Mouse (Mus musculus) R1 (cell line): ENCODE results near the gene Ccm2l.
A peak's percentile ranks its signal among the peaks of the same experiment; 100 is the strongest.

Source experiments
- DNase-seq: peaks from one replicate; pipeline ENCODE4 v3.0.0-alpha.2; 2018; ENCODE audit warnings: low read depth, low spot score

Gene Ccm2l

GRCm38 (mm10) chr2:153089316-153089715 lies 23.6 kb downstream of the Ccm2l start:
- no peak for DNase-seq

GRCm38 (mm10) chr2:153090551-153091165 lies 24.9 kb downstream of the Ccm2l start:
- DNase-seq = peak; percentile 28

- DNase-seq = peak; percentile 97
Observed at GRCm38 (mm10) chr2:153107046-153107766, 41.5 kb downstream of the Ccm2l start.

DNA sequence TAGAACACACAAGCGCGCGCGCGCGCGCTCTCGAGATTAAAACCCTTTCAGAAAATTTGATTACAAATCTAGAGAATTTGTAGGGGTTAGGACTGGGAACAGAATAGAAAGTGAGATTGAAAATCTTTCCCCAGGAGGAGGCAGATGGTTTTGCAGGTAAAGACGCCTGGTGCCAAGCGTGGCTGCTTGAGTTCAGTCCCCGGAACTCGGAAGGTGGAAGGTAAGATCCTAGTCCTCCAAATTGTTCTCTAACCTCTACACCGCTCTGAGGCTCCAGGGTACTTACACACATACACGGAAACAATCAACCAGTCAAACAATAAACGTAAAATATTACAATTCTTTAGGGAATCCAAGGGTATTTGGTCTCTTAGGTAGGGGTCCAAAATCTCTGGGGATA lies 42.0 kb downstream of the Ccm2l start:
- DNase-seq = no peak

DNA sequence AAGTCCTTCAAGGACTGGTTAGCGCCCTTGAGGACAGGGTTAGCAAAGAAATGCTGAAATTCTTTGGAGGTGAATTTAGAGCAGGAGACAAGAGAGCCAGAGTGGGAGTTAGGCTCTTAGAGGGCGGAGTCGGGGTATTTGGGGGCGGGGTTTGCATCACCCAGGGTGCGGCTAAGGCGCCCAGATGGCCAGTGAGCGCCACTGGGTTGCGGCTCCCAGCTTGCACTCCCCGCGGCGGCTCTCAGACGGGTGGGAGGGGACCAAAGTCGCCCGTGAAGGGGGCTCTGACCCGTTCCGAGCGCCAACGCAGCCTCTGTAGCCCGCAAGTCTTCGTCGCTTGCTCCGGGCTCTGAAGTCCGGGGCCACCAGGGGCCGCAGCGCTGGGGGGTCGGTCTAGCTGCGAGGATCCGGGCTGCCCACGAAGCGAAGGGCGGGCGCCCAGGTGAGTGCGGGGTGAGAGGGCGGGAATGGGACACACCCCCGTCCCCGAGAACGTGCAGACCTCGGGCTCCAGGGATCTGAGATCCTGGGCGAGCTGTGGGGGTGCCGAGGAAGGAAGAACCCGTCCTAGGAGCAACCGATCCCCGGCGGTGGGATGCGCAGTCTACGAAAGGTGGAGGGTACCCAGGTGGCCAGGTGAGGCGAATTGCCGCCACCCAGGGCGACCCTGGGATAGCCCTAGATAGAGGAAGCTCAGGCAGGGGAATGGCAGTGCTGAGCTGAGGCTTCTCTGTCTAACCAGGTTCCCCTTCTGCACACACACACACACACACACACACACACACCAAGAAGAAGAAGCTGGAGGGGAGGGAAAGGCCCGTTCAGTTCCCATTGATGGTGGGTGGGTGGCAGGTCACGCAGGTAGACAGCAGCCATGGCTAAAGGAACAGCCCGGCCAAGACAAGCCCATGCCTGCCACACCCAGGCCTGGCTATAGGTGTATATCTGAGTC lies 42.8 kb downstream of the Ccm2l start, which contains the start of gene Hck:
Hck (plus strand) TSS at position 156 of the 952 bp plus-strand sequence.
- DNase-seq = peak; percentile 88

DNA sequence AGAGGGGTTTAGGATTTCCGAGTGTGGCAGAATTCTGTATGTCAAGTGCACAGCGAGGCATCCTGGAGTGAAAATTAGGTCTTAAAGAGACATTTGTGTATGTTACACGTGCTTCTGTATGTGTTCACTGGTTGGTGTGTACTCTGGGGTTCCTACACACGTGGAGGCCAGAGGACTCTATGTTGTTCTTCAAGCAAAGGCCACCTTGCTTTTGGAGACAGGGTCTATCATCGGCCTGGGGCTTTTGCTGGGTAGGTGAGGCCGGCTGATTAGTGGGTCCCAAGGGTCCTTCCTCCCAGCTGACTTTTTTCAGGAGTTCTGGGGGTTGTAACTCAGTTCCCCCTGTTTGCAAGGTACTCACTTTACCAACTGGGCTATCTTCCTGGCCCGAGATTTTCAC lies 43.8 kb downstream of the Ccm2l start:
- no peak for DNase-seq

DNA sequence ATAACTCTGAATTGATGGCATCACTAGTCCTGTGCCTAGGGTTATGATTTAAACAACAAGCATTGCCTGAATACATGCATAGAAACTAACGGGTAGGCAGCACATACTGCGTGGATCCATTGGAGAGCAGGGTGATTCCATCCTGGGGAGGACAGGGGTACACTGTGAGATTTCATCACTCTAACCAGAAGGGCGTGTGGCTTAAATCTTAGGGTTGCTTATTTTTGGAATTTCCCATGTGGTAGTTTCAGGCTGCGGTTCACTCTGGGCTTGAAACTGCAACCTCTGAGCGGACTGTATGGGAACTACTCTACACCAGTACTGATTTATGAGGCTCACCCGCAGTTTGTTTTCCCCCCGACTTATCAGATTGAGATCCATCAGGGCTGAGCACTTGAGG lies 45.5 kb downstream of the Ccm2l start:
- DNase-seq = no peak

- no peak for DNase-seq
Observed at GRCm38 (mm10) chr2:153115679-153116081, 49.9 kb downstream of the Ccm2l start.

GRCm38 (mm10) chr2:153117051-153117486 lies 51.3 kb downstream of the Ccm2l start:
- DNase-seq = no peak

- DNase-seq = no peak
Observed at GRCm38 (mm10) chr2:153119488-153119887, 53.7 kb downstream of the Ccm2l start.

DNA sequence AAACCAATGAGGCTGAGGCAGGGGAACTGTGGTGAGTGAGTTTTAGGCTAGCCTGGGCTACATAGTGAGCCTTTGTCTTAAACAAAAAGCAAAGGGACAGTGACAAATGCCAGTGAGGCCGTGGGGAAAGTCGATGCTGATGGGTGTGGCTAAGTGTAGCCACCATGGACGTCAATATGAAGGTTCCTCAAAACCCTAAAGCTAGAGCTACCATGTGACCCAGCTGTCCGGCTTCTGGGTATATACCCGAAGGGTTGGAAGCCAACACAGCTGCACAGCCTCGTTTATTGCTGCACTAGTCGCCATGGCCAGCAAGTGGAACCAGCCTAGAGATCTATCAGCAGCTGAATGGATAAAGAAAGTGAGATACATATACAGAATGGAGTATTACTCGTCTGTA lies 54.4 kb downstream of the Ccm2l start:
- DNase-seq = no peak

- DNase-seq = no peak
Observed at GRCm38 (mm10) chr2:153121821-153122615, 56.3 kb downstream of the Ccm2l start.

GRCm38 (mm10) chr2:153122701-153123100 lies 56.9 kb downstream of the Ccm2l start:
- no peak for DNase-seq

- no peak for DNase-seq
Observed at GRCm38 (mm10) chr2:153125875-153126274, 60.1 kb downstream of the Ccm2l start.

- peak; percentile 33 for DNase-seq
Observed at GRCm38 (mm10) chr2:153131019-153131418, 65.3 kb downstream of the Ccm2l start.
